Mouse (Mus musculus) adrenal gland, adult (tissue): ENCODE measurements around the gene Otos.

Source experiments
- DNase-seq, 2 experiments: peaks; one replicate each; pipeline ENCODE4 v3.0.0; 2022 to 2023; ENCODE audit warnings: low spot score in 1 of 2; ENCODE audit not compliant: inconsistent age in 2 of 2

The Otos gene

DNA sequence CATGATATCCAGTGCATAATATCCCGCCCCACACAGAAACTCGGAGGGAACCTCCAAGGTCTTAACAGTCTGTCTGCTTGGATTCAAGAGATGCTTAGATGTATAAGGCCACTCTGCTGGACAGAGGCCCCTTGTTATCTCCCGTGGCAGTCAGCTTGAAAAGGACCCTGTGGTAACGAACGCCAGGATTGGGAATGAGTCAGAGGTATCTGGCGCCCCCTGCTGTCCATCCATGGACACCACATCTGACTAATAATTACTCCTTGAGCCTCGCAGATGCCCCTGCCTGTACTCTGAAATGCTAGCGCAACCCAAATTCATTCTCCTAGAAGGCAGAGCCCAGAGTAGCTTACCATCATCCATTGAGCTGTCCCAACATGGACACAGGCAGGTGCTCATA, 889 bp downstream of the Otos start:
- peak; percentile 73 to 92 for DNase-seq

GRCm38 (mm10) chr1:92647026-92647425, 1.6 kb downstream of the Otos start:
- DNase-seq: no peak

GRCm38 (mm10) chr1:92646601-92647000, 2.0 kb downstream of the Otos start:
- peak; percentile 12 to 52 for DNase-seq

DNA sequence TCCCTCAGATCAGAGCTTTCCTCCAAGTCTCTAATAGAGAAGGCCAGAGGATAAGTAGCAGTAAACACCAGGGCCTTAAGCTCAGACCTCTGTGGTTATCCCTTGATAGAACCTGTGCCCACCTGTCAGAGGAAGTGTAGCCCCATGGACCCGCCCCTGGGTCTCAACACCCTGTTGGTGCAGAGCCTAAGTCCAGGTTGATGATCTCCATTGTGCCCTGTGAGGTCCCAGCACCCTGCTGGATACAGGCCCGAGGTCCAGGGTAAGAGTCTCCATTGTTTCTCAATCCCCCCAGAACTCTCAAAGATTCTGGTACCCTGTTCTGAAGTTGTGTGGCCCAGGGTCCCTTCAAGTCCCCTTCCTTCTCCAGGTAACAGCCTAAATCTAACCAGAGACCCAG, 2.5 kb downstream of the Otos start:
- no peak for DNase-seq

GRCm38 (mm10) chr1:92644916-92645315, 3.7 kb downstream of the Otos start:
- DNase-seq: no peak

DNA sequence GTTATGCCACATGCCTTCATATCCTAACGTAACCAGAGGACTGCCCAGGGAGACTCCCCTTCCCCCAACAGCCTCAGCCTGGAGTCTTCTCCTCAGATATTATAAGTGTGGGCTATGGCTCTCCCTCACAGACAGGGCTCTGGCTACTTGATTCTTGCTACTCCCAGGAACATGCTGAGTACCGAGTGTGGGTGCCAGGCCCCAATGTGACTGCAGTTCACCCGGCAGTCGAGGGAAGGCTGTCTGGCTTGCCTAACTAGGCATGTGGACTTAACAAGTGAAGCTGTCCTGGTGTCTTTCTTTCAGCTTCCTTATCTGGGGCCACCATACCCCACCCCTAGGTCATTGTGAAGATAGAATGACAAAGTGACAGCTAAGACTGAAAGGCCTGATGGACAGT, 5.0 kb downstream of the Otos start:
- DNase-seq: peak; percentile 7 to 18

GRCm38 (mm10) chr1:92641514-92642272, 6.9 kb downstream of the Otos start, which contains the start of gene Cops9:
Gene Cops9 (minus strand): TSS chr1:92641985.
- DNase-seq: peak; percentile 92 to 97

DNA sequence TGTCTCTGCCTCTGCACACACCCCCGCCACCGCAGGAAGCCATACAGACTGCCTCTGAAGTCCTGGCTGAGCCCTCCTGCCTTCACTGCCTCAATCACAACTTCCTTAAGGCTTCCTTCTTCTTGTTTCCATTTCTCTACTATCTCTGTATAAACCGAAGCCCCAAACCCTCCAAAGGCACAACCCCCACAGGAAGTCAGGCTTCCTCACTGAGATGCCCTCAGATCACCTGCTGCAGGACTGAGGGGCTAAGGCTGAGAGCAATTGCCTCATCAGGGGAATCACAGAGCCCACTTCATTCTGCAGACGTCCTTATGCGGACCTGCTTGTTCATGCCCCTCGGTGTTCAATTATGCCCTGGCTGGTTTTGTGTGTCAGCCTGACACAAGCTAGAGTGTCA, 8.2 kb downstream of the Otos start:
- DNase-seq: peak in 1 of 2 experiments; percentile 16

DNA sequence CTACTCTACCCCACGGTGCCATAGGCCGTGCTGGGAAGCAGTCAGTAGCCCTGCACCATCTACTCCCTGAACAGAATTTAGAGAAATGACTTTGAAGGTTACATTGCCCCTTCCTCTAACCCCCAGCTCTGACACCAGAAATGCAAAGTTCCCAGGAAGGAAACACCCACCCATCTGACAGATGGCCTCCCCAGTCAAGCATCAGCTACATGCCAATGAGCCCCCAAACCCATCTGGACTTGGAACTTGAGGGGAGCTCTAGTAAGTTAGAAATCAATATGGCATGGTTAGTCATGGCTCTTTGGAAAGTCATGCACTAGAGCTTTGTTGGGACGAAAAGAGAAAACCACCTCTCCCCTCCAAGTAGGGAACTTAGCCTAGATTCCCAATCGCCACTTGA, 9.9 kb downstream of the Otos start:
- no peak for DNase-seq

DNA sequence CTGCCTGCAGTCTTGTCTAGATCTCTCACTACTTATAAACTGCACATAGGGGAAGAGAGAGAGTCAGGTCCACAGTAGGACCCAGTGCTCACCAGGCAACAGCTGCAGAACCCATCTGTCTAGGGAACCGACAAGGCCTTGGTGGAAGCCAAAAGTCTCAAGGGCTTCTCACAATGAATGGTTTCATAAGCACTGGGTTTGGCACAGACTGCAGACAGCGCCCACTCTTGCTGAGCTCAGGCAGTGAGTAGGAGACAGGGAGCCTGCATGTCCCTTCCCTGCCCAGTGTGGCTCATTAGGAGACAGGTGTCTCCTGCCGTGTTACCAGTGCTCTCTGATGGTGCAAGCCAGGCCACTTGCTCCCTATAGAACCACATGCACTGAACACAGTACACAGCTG, 10.5 kb downstream of the Otos start:
- DNase-seq: peak in 1 of 2 experiments; percentile 86

- no peak for DNase-seq
Measured at GRCm38 (mm10) chr1:92637501-92638172, 11.0 kb downstream of the Otos start.

GRCm38 (mm10) chr1:92636676-92637075, 12.0 kb downstream of the Otos start:
- peak in 1 of 2 experiments; percentile 20 for DNase-seq

GRCm38 (mm10) chr1:92636015-92636414, 12.6 kb downstream of the Otos start:
- peak in 1 of 2 experiments; percentile 25 for DNase-seq

- peak in 1 of 2 experiments; percentile 27 for DNase-seq
Measured at GRCm38 (mm10) chr1:92634976-92635599, 13.6 kb downstream of the Otos start.

DNA sequence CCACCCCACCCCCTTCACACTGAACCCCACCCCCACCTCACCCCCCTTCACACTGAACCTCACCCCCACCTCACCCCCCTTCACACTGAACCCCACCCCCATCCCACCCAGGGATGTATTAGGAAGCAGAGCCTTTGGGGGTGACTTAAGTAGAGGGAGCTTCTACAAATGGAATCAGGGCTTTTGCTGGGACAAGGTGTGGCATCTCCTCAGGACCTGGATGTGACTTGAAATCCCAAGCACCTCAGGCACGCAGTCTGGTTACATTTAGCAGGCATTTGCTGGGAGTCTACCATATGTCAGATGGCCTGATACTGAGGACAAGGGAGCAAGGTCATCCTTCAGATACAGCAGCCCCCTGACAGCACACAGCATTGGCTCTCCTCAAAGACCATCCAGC, 14.1 kb downstream of the Otos start:
- DNase-seq: peak in 1 of 2 experiments; percentile 15

DNA sequence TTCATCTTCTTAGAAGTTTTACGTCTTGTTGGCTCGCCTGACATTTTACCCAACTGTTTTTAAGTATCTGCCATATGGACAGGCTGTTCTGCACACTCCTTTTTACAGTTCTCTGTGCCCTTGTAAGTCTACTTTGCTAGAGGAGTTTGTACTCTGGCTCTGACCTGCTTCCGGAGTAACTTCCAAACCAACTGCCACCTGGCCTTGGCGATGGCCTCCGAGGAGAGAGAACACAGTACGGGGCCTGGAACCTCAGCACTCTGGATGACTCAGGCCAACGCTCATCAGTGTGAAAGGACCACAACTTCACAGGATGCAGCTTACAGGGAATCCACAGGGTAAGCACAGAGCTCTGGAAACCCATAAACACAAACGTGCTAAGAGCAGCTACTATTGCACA, 14.9 kb downstream of the Otos start:
- peak in 1 of 2 experiments; percentile 67 for DNase-seq

- no peak for DNase-seq
Measured at GRCm38 (mm10) chr1:92632948-92633347, 15.7 kb downstream of the Otos start.

DNA sequence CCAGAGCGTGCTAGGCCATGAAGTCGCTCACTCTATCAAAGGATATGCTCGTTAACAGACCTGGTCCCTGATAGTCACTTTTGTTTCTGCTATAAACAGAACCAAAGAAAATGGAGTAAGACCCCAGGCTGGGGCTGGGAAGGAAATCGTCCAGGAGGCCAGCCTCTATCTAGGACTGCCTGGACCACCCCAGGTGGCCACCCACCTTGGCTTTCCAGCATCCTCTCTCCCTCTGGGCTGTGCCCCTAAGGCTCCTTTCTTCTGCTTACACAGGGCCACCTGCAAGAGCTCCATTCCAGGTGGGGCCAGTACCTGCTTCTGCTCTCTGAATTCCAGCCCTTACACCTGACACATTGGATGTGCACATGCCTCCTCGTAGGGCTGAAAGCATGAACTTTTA, 16.4 kb downstream of the Otos start:
- DNase-seq: no peak

DNA sequence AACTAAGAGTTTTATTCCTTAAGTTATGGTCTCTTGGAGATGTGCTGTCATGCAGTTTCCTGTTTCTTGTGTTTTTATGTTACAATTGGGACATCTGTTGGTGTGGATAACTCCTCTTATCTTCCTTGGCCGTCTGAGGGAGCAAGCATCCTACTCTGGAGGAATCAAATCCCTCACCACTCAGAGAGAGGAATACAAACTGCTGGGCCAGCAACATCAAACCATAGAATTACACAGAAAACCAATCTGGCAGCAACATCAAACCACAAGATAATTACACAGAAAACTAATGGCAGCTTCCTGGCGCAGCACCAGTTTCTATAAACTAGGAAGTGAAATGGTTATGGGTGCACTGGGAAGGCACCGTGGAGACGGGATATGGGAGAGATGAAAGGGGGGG, 20.4 kb downstream of the Otos start:
- DNase-seq: no peak

GRCm38 (mm10) chr1:92618360-92618759, 30.3 kb downstream of the Otos start:
- peak; percentile 91 to 95 for DNase-seq

DNA sequence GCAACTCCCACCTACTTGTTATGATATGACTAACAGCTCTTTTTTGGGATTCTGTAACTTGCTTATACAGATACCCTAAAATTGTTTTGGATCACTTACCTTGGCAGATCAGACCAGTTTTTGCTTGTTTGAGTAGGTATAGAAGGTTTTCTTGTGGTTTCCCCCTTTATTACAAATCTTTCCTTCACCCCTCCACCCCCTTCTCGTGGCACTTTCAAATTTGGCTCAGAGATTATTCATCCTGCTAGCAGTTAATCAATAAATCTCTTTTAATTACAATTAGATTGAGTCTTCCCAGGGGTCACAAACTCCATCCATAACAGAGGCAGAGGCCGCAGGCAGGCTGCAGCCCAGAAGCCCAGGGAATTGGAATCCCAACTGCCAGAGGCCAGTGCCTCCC, 31.2 kb downstream of the Otos start, which contains the start of gene Olfr12:
Gene Olfr12 (plus strand): TSS at position 301 of the 400 bp plus-strand sequence.
- no peak for DNase-seq

DNA sequence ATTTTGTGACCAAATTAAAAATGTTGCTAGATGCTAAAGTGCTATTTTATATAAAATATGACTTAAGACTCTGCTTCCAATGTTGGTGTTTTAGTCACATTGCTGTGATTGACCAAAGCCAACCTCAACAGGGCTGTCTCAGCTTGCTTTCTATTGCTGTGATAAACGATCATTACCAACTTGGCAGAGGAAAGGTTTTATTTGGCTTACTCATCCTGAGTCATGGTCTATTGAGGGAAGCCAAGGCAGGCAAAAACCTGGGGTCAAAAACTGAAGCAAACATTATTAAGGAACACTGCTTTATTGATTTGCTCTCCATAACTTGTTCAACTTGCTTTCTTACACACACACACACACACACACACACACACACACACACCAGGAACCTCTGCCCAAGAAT, 32.6 kb downstream of the Otos start:
- DNase-seq: peak; percentile 13 to 75
